Mouse (Mus musculus) heart, embryonic 13.5 days (tissue): ENCODE data around the gene Vwa7. TPM values are rescaled to one million over a fixed set of nuclear protein-coding genes. Genes with fewer than 3 reads are reported as not detected.
"Not testable (repeated sequence)": the region's sequence is repeated elsewhere in the genome, so short reads cannot be mapped to it uniquely, and the experiment has no call there.

Source experiments
- ATAC-seq: fragments of 200-750 bp; cut with Nextera tagmentation; 2 replicates; pipeline ENCODE4 v1.8.0; 2017; ENCODE audit warnings: moderate TSS enrichment; ENCODE audit not compliant: insufficient number of reproducible peaks, low FRiP score, low TSS enrichment; ENCODE audit errors: extremely low read depth
- H3K27ac ChIP-seq: fragments of 300-500 bp; sonication (generic); replicated peaks from 2 replicates; pipeline ENCODE4 v1.5.1; 2015; ENCODE audit warnings: moderate library complexity, mild to moderate bottlenecking, inconsistent platforms
- H3K27me3 ChIP-seq: fragments of 300-500 bp; sonication (generic); replicated peaks from 2 replicates; pipeline ENCODE4 v1.6.1; 2015; ENCODE audit warnings: mild to moderate bottlenecking, inconsistent platforms
- H3K36me3 ChIP-seq: fragments of 300-500 bp; sonication (generic); 2 replicates; pipeline ENCODE4 v1.6.1; 2015; ENCODE audit warnings: mild to moderate bottlenecking, inconsistent platforms
- H3K4me1 ChIP-seq: fragments of 300-500 bp; sonication (generic); 2 replicates; pipeline ENCODE4 v1.6.1; 2015; ENCODE audit warnings: inconsistent platforms
- H3K4me2 ChIP-seq: fragments of 300-500 bp; sonication (generic); 2 replicates; pipeline ENCODE4 v1.6.1; 2015; ENCODE audit warnings: inconsistent platforms, mild to moderate bottlenecking, moderate library complexity
- H3K4me3 ChIP-seq: fragments of 300-500 bp; sonication (generic); 2 replicates; pipeline ENCODE4 v1.5.1; 2015; ENCODE audit warnings: moderate library complexity, mild to moderate bottlenecking, inconsistent platforms
- H3K9ac ChIP-seq: fragments of 300-500 bp; sonication (generic); 2 replicates; pipeline ENCODE4 v1.6.1; 2015; ENCODE audit warnings: inconsistent platforms, mild to moderate bottlenecking, moderate library complexity
- H3K9me3 ChIP-seq: fragments of 300-500 bp; sonication (generic); 2 replicates; pipeline ENCODE4 v1.6.1; 2016; ENCODE audit warnings: inconsistent platforms
- WGBS: fragments of 180-500 bp; shearing (Covaris S2); methylation state at CpG from one replicate; pipeline ENCODE4 v1.1.7; 2015; ENCODE audit warnings: mixed read lengths; 5-methylcytosine and 5-hydroxymethylcytosine counted together
- polyA plus RNA-seq: library from polyadenylated mRNA; unstranded; fragments of >200 nt; fragmentation: Nextera tagmentation; extraction: Ambion mirVana; gene quantifications from 2 replicates; pipeline ENCODE4 v1.2.1, GENCODE M21; 2015

The Vwa7 gene
- polyA plus RNA-seq, 1 experiment from 2014 or later: 0.45 TPM

- peak overlapping the region; percentile 93 for H3K4me3 ChIP-seq
- H3K27me3 ChIP-seq: no peaks in the 10 kb centered on the region
- no peaks in the 10 kb centered on the region for H3K9me3 ChIP-seq
- under 1% methylated on average over 35 of the region's 35 CpGs for WGBS
- peaks cover 61% of the 10 kb centered on the region for H3K4me1 ChIP-seq
- H3K36me3 ChIP-seq: peaks cover 55% of the 10 kb centered on the region
- peak overlapping the region; percentile 99 for H3K9ac ChIP-seq
- ATAC-seq: peak; percentile 2; the same call in 1 of the 2 replicates
- H3K27ac ChIP-seq: peak overlapping the region; percentile 96
- H3K4me2 ChIP-seq: peak overlapping the region; percentile 100
Observed at GRCm38 (mm10) chr17:35001452-35002152, 14.8 kb upstream of the Vwa7 start.

- H3K27me3 ChIP-seq: no peaks in the 10 kb centered on the region
- peaks cover 54% of the 10 kb centered on the region for H3K4me1 ChIP-seq
- peak overlapping the region; percentile 99 for H3K9ac ChIP-seq
- H3K36me3 ChIP-seq: peaks cover 58% of the 10 kb centered on the region
- no peaks in the 10 kb centered on the region for H3K9me3 ChIP-seq
- ATAC-seq: no peak
- H3K27ac ChIP-seq: peak overlapping the region; percentile 96
- peak overlapping the region; percentile 100 for H3K4me2 ChIP-seq
- H3K4me3 ChIP-seq: peak overlapping the region; percentile 93
- 9% methylated on average over 12 of the region's 12 CpGs for WGBS
Observed at GRCm38 (mm10) chr17:35002153-35002865, 14.1 kb upstream of the Vwa7 start.

DNA sequence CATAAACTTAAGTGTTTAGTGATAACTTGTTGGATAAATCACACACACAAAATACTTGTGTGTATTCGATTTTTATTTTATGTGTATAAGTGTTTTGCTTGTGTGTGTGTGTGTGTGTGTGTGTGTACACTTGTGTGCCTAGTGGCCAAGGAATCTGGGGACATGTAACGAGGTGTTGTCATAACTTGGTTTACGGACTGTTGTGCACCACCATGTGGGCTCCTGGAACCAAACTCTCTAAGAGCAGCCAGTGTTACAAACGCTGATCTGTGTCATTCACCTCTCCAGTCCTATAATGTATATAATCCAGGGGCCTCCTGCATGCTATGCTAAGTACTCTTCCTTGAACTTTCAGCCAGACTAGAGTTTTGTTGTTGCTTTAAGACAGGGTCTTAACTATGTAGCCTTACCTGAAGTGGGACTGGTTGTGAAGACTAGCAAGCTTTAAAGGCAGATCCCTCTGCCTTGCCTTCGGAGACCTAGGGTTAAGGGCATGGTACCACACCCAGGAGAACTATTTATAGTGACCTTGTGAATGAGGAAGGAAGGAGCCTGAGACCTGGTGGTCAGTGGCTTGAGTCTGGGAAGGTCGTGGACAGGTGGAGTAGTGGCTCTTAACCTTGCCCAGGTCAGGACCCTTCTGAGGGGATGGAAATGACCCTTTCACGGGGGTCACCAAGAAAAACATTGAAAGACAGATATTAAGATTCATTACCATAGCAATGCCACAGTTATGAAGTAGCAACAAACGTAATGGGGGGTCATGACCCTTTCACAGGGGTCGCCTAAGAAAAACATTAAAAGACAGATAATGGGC lies 13.1 kb upstream of the Vwa7 start:
- no peaks in the 10 kb centered on the region for H3K27me3 ChIP-seq
- H3K4me1 ChIP-seq: peaks cover 45% of the 10 kb centered on the region
- H3K36me3 ChIP-seq: peaks cover 58% of the 10 kb centered on the region
- no peak overlapping the region for H3K27ac ChIP-seq
- peak overlapping the region; percentile 100 for H3K4me2 ChIP-seq
- H3K9me3 ChIP-seq: no peaks in the 10 kb centered on the region
- WGBS: 61% methylated on average over 9 of the region's 9 CpGs
- ATAC-seq: no peak
- peak overlapping the region; percentile 99 for H3K9ac ChIP-seq
- H3K4me3 ChIP-seq: peak overlapping the region; percentile 93

- Histone ChIP-seq H3K4me1 (peaks cover 35% of the 10 kb centered on the region), H3K27me3 (no peaks in the 10 kb centered on the region), H3K27ac (no peak overlapping the region), H3K9ac (peak overlapping the region; percentile 40), H3K9me3 (no peaks in the 10 kb centered on the region), H3K4me2 (no peak overlapping the region), H3K4me3 (no peak overlapping the region), H3K36me3 (peaks cover 58% of the 10 kb centered on the region)
- ATAC-seq: no peak
- 89% methylated on average over 17 of the region's 17 CpGs for WGBS
Observed at GRCm38 (mm10) chr17:35004075-35004717, 12.2 kb upstream of the Vwa7 start.

DNA sequence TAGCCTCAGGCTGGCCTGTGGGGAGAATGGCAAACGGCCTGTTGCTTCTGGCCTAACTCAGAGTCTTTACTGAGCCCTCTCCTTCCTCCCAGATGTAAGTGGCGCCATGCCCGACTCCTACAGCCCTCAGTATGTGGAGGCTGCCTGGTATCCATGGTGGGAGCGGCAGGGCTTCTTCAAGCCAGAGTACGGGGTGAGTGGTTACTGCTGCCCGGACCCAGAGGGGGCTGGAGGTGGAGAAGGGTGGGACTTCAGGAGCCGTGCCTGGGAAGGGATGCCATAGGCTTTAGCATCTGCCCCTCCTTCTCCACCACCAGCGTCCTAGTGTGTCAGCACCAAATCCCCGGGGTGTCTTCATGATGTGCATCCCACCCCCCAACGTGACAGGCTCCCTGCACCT lies 11.2 kb upstream of the Vwa7 start:
- no peak for ATAC-seq
- no peaks in the 10 kb centered on the region for H3K9me3 ChIP-seq
- no peak overlapping the region for H3K4me3 ChIP-seq
- no peaks in the 10 kb centered on the region for H3K27me3 ChIP-seq
- H3K36me3 ChIP-seq: peaks cover 67% of the 10 kb centered on the region
- H3K9ac ChIP-seq: no peak overlapping the region
- peaks cover 26% of the 10 kb centered on the region for H3K4me1 ChIP-seq
- WGBS: 93% methylated on average over 10 of the region's 10 CpGs
- H3K27ac ChIP-seq: no peak overlapping the region
- H3K4me2 ChIP-seq: no peak overlapping the region

GRCm38 (mm10) chr17:35005902-35006301 lies 10.5 kb upstream of the Vwa7 start:
- not testable (repeated sequence) for H3K9me3 ChIP-seq, H3K9ac ChIP-seq, ATAC-seq, H3K4me3 ChIP-seq, H3K4me2 ChIP-seq, H3K27me3 ChIP-seq, H3K27ac ChIP-seq
- Histone ChIP-seq H3K4me1 (peaks cover 25% of the 10 kb centered on the region), H3K36me3 (peaks cover 74% of the 10 kb centered on the region)
- WGBS: 89% methylated on average over 4 of the region's 5 CpGs

DNA sequence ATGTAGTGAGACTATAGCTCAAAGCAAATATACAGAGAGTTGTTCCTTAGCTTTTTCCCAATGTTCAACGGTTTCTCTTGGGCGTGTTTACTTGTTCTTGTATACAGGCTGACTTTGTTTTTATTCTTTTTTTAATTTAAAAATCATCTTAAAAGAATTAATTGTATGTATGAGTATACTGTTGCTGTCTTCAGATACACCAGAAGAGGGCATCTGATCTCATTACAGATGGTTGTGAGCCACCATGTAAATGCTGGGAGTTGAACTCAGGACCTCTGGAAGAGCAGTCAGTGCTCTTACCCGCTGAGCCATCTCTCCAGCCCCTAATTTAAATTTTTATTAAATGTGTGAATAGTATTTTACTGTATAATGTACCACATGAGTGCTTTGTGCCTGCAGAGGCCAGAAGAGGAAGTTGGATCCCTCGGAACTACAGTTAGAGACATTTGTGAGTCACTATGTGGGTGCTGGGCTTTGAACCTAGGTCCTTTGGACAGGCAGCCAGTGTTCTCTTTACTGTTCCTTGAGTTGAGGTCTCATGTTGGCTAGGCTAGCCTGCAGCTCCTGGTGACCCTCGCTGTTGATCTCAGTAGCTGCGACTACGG lies 8.9 kb upstream of the Vwa7 start:
- H3K9ac ChIP-seq: no peak overlapping the region
- H3K27ac ChIP-seq: no peak overlapping the region
- 94% methylated on average over 7 of the region's 7 CpGs for WGBS
- H3K4me1 ChIP-seq: peaks cover 14% of the 10 kb centered on the region
- no peak overlapping the region for H3K4me2 ChIP-seq
- no peak for ATAC-seq
- H3K9me3 ChIP-seq: no peaks in the 10 kb centered on the region
- peaks cover 90% of the 10 kb centered on the region for H3K36me3 ChIP-seq
- no peak overlapping the region for H3K4me3 ChIP-seq
- no peaks in the 10 kb centered on the region for H3K27me3 ChIP-seq

GRCm38 (mm10) chr17:35009586-35009985 lies 6.8 kb upstream of the Vwa7 start:
- Histone ChIP-seq H3K9ac (no peak overlapping the region), H3K4me1 (no peaks in the 10 kb centered on the region), H3K4me2 (no peak overlapping the region), H3K4me3 (no peak overlapping the region), H3K36me3 (peaks cover 99% of the 10 kb centered on the region), H3K9me3 (no peaks in the 10 kb centered on the region), H3K27me3 (no peaks in the 10 kb centered on the region), H3K27ac (no peak overlapping the region)
- ATAC-seq: no peak
- 95% methylated on average over 7 of the region's 7 CpGs for WGBS

DNA sequence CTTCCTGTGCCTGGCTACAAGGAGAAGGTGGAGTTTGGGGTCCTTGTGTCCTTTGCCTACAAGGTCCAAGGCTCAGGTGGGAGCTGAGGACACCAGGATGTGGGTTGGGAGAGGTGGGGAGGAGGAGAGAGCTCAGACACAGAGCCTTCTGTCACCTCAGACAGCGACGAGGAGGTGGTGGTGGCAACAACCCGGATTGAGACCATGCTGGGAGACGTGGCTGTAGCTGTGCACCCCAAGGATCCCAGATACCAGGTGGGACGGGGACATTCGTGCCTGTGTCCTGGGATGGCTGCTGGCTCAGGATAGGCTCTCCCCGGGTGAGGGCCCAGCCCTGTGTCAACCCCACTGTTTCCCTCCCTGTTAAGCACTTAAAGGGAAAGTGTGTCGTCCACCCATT lies 4.9 kb upstream of the Vwa7 start:
- ATAC-seq: no peak
- Histone ChIP-seq H3K36me3 (peaks cover 100% of the 10 kb centered on the region), H3K9me3 (no peaks in the 10 kb centered on the region), H3K4me1 (peaks cover 10% of the 10 kb centered on the region), H3K4me3 (no peak overlapping the region), H3K9ac (no peak overlapping the region), H3K4me2 (no peak overlapping the region), H3K27ac (no peak overlapping the region), H3K27me3 (no peaks in the 10 kb centered on the region)
- WGBS: 93% methylated on average over 8 of the region's 8 CpGs

GRCm38 (mm10) chr17:35012430-35012829 lies 3.9 kb upstream of the Vwa7 start:
- H3K4me2 ChIP-seq: no peak overlapping the region
- H3K27ac ChIP-seq: no peak overlapping the region
- no peak overlapping the region for H3K4me3 ChIP-seq
- no peak overlapping the region for H3K9ac ChIP-seq
- peaks cover 16% of the 10 kb centered on the region for H3K4me1 ChIP-seq
- peaks cover 90% of the 10 kb centered on the region for H3K36me3 ChIP-seq
- no peaks in the 10 kb centered on the region for H3K9me3 ChIP-seq
- no peak for ATAC-seq
- H3K27me3 ChIP-seq: no peaks in the 10 kb centered on the region
- WGBS: 81% methylated on average over 13 of the region's 13 CpGs
